Mouse (Mus musculus) bone marrow macrophage, adult 2 months (primary cell): ENCODE data around the gene Sgcd. TPM values are rescaled to one million over a fixed set of nuclear protein-coding genes. Genes with fewer than 3 reads are reported as not detected.
A peak's percentile ranks its signal among the peaks of the same experiment; 100 is the strongest.
"Not testable (repeated sequence)": the region's sequence is repeated elsewhere in the genome, so short reads cannot be mapped to it uniquely, and the experiment has no call there.

Experiments used
- H3K27ac ChIP-seq: 2 replicates; pipeline ENCODE4 v1.5.1; 2012; ENCODE audit warnings: low read depth, low read length; ENCODE audit not compliant: insufficient read depth
- H3K4me1 ChIP-seq: 2 replicates; pipeline ENCODE4 v1.6.1; 2012; ENCODE audit warnings: low read length; ENCODE audit not compliant: control insufficient read depth, insufficient read depth
- H3K4me3 ChIP-seq: 2 replicates; pipeline ENCODE4 v1.5.1; 2012; ENCODE audit warnings: mild to moderate bottlenecking, low read length, moderate library complexity; ENCODE audit not compliant: insufficient read depth
- CTCF ChIP-seq: IDR thresholded peaks from 2 replicates; pipeline ENCODE4 v1.5.1; 2012; ENCODE audit warnings: low read depth, mild to moderate bottlenecking, low read length, moderate library complexity
- POLR2A ChIP-seq: IDR thresholded peaks from 2 replicates; pipeline ENCODE4 v1.6.1; 2012; ENCODE audit warnings: mild to moderate bottlenecking, low read depth, low read length, borderline replicate concordance
- polyA plus RNA-seq: library from polyadenylated mRNA; stranded (reverse); fragments of >200 nt; gene quantifications from 2 replicates; pipeline ENCODE4 v1.2.4, GENCODE M21; 2012; ENCODE audit not compliant: missing spikeins, insufficient read depth, insufficient read length

Gene Sgcd
- polyA plus RNA-seq, 1 experiment, result not detected

DNA sequence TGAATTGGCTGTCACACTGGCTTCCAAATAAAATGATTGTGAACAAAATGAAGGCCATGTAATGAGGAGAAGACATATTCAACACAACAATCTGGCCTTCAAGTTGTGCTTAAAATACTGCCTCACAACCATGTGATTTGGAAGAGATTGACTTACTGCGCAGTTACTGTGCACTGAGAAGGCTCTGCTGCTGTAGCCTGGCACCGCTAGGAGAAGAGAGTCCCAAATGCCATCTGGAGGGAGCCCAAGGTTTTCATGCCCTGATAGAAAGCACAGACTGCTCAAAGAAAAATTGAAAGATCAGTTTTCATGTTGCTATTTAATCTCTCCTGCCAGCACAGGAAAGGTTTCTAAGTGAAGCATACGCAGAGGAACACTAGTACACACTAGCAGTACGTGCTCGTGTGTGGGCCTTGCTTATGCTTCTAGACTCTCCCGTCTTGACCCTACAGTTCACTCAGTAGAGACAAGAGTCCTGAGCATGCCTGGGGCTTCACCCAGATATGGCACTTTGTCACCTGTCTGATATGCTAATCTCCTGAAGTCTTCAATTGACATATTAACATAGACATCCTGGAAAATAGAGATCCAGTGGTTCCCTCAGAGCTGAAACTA lies 184.6 kb downstream of the Sgcd start:
- no peaks in the 10 kb centered on the region for H3K4me1 ChIP-seq
- no peak overlapping the region for H3K4me3 ChIP-seq
- TF ChIP-seq CTCF (no peak), POLR2A (no peak)
- H3K27ac ChIP-seq, result no peak overlapping the region

DNA sequence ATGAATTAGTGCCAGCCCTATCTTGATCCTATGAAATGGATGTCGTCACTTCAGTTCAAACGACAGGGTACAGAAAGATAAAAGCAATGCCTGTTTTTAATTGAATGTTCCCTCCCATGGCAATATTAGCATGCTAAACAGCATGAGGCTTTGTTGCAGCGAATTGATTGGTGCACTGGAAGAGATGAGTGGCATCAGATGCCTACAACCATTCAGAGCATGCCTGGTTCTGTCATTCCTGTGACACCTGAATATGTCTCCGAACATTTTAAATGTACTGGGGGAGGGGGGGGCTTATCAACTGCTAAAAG lies 210.9 kb downstream of the Sgcd start:
- H3K4me1 ChIP-seq, result no peaks in the 10 kb centered on the region
- TF ChIP-seq POLR2A (no peak), CTCF (no peak)

DNA sequence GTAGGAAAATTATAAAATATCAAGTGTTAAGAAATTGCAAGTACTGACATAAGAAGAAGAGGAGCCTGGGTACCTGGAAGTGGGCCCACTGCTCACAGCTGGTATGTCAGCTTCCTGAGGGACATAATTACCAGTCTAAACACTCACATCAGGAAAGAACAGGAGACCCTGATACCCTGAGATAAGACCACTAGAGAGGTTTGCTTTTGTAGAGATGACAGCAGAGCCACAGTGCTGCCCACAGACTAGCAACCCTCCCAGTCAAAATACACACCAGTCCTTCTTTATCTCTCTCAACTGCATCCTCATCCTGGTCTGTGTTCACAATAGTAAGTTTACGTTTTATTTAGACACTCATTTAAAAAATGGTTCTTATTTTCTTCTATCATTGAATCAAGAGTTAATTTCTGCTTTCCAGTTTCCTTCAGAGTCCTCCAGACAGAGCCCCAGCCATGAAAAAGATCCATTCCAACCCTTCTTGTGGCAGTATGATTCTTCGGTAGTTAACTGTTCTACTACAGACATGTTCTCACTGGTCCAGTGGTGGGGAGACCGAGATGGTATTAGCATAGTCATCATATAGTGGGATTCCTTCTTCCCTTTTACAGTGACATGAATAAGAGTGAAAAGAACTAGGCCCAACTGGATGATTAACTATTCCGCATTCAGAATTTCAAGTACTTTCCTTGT lies 211.4 kb downstream of the Sgcd start:
- Histone ChIP-seq H3K27ac (no peak overlapping the region), H3K4me1 (no peaks in the 10 kb centered on the region), H3K4me3 (no peak overlapping the region)
- no peak for TF ChIP-seq CTCF
- no peak for TF ChIP-seq POLR2A

More for the DNA sequence above, 210.9 kb downstream of the Sgcd start:
- H3K27ac ChIP-seq, result no peak overlapping the region
- H3K4me3 ChIP-seq, result no peak overlapping the region

DNA sequence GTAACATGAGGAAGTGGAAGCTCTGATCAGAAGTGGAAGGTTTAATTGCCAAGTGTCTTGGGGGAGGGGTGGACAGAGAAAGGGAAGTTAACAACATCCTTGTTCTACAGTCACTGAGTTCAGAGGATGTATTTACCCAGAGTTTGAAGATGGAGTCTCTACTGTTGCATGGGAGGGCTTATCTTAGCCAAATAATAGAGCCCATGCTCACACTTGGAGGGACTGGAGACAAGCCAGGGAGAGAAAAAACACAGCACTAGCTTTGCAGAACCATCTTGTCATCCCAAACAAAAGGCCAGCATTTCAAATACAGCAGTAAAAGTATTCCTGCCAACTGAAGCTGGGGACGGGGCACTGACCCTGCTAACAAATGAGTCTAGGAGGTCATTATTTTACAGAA lies 212.8 kb downstream of the Sgcd start:
- Histone ChIP-seq H3K4me1 (no peaks in the 10 kb centered on the region), H3K27ac (no peak overlapping the region), H3K4me3 (no peak overlapping the region)
- TF ChIP-seq POLR2A (no peak), CTCF (no peak)

DNA sequence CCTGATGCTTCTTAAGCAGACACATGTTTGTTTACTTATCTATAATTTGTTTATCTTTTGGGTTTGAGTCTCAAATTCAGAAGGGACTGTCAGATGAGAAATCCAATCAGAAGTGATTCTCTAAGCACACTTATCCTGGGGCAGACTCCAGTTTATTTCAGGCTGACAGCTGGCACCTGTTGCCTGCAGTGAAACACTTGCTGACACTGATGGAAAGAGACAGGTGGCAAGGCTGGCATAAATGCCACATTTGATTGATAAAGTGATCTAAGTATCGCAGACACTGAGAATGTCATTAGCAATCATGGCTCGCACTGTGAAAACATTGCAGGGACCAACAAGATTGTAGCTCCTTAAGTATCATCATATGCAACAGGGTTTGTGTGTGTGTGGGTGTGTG lies 222.9 kb downstream of the Sgcd start:
- no peaks in the 10 kb centered on the region for H3K4me1 ChIP-seq
- H3K27ac ChIP-seq, result no peak overlapping the region
- TF ChIP-seq POLR2A (no peak), CTCF (no peak)
- H3K4me3 ChIP-seq, result no peak overlapping the region

DNA sequence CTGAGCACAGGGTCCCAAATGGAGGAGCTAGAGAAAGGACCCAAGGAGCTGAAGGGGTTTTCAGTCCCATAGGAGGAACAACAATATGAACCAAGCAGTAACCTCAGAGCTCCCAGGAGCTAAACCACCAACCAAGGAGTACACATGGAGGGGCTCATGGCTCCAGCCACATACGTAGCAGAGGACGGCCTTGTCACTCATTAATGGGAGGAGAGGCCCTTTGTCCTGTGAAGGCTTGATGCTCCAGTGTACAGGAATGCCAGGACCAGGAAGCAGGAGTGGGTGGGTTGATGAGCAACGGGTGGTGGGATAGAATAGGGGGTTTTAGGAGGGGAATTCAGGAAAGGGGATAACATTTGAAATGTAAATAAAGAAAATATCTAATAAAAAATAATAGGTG lies 225.2 kb downstream of the Sgcd start:
- not testable (repeated sequence) for H3K4me1 ChIP-seq, H3K27ac ChIP-seq, H3K4me3 ChIP-seq

DNA sequence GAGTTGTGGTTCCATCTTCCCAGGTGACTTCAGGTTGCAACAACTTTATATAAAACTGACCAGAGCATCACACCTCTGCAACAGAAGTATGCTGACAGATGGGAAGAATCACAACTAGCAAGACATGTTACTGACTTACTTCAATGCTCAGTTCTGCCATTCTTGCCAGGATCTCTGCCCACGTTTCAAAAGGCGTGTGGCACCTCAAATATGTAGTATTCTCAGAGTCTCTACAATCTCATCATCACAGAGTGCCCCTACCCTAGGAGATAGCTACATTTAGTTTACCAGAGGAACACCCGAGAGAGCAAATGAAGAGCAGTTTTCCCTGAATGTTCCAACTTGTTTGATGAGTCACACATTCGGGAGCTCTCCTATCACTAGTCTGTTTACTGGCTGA lies 229.8 kb downstream of the Sgcd start:
- TF ChIP-seq CTCF (no peak), POLR2A (no peak)
- Histone ChIP-seq H3K4me1 (no peaks in the 10 kb centered on the region), H3K27ac (no peak overlapping the region), H3K4me3 (no peak overlapping the region)

DNA sequence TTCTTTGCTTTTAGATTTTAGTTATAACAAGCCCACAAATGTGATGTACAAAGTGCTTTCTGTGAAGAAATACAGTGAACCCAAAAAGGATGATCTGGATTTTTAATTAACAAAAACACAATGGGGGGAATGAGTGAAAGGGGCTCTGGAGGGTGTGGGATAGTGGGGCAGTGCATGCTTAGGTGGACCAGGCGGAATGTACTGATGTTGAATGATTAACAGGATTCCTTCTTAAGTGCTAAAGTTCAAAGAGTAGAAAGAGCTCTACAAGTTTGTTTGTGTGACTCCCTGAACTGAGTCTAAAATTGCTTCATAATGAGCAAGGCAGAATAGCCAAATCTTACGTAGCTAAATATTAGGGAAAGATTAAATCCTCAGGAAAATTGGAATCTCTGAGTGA lies 246.0 kb downstream of the Sgcd start:
- Histone ChIP-seq H3K4me1 (no peaks in the 10 kb centered on the region), H3K27ac (no peak overlapping the region), H3K4me3 (no peak overlapping the region)
- TF ChIP-seq CTCF, result no peak
- no peak for TF ChIP-seq POLR2A

DNA sequence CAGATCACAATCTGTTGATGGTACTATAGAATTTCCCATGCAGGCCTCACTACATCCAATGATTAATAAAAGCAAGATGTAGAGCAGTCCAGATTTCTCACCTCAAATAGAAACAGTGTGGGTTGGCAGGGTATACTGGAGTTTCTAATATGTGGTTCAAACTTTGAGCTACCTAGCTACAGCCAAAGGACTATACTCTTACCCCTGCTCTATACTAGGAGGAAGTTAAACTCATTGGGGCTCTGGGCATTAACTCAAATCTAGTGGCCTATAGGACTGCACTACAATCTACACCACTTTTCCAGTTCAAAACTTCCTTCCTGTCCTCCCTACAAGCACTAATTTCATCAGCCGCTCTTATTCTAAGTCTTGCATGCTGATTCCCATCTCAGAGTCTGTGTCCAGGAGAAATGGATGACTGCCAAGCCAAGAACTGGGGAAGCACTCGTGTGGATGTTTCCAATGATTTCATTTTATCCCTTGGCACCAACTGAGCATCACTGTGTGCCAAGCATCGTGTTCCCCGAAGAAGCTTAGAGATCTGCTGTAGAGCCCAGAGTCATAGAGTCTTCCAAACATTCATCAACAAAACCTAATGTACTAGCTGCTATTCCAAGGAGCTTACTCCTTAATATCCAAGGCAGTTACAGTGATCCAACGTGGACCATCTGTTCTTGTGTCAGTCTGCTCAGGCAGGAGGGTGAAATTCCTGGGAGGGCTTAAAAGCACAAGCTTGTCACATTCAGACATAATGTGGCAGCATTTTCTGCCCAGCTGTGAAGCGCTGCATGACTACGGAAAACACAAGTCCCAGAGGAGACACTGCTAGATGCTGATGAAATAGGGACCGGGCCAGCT lies 283.6 kb downstream of the Sgcd start:
- Histone ChIP-seq H3K4me1 (no peaks in the 10 kb centered on the region), H3K4me3 (no peak overlapping the region), H3K27ac (no peak overlapping the region)
- TF ChIP-seq CTCF (no peak), POLR2A (no peak)

DNA sequence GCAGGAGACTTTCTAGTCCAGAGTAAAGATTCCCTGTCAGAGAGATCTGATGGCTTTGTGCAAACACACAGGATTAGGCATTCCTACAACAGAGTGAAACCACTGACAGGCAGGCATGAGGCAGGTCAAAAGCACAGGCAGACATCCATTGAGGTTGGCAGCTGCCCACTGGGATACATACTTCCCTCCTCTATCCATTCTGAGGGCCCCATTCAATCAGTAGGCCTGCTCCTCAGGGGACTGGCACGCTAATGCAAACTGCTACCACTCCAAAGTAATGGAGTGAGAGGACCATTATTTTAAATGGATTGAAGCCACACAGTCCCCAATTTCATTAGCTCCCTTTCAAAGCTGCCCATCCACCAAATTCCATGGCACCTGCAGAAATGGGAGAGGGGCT lies 293.2 kb downstream of the Sgcd start:
- no peak for TF ChIP-seq POLR2A
- no peak for TF ChIP-seq CTCF
- no peak overlapping the region for H3K27ac ChIP-seq
- H3K4me3 ChIP-seq, result no peak overlapping the region
- no peaks in the 10 kb centered on the region for H3K4me1 ChIP-seq

DNA sequence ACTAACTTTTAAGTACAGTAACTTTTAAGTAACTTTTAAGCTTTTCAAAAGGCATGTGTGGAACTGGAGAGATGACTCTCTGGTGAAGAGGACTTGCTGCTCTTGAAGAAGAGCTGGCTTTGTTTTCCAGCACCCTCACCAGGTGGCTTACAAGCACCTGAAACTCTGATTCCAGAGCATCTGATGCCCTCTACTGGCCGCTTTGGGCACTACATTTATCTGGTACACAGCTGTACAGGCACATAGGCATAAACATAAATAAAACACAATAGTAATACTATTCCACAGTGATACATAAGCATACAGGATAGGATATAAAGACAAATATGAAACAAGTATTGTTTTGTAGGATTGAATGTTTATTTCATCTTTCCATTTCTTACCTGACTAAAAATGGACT lies 330.6 kb downstream of the Sgcd start:
- TF ChIP-seq CTCF (peak; percentile 76), POLR2A (no peak)
- Histone ChIP-seq H3K27ac (no peak overlapping the region), H3K4me3 (no peak overlapping the region), H3K4me1 (no peaks in the 10 kb centered on the region)
